Mouse (Mus musculus) embryo, embryonic 11 days (tissue): ENCODE measurements around the gene Thoc7.
"Not testable (repeated sequence)": the region's sequence is repeated elsewhere in the genome, so short reads cannot be mapped to it uniquely, and the experiment has no call there.

Experiments used
- DNase-seq: peaks from one replicate; pipeline ENCODE4 v3.0.0-alpha.2; 2015

Gene Thoc7

DNA sequence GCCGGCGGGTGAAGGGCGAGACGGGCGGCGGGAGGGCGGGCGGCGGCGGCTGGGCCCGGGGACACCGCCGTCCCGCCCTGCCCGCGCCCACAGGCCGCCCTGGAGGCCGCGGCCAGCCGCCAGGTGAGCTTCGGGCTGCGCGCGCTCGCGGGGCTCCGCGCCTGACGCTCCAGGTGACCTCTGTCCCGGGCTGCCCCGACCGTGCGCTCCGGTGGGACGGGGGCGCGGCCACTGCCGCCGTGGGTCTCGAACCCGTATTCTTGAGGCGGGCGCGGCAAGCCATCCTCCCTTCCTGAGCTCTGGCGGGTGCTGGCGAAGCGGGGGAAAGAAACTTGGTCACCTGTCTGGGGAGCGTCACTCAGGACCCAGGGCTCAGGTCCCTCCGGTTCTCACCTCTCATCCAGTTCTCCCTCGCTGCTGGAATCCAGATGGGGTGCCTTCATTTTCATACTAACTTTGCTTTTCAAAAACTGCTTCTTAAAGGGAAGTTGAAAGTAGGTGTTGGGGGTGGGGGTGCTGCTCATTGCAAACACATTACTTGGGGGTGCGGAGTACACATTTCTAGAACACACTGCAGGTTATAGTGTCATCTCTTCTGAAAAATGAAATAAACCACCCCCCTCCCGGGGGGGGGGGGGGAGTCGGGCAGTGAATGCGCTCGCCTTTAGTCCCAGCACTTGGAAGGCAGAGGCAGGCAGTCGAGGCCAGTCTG, at the start of gene Thoc7, which contains the start of gene Atxn7:
Gene Thoc7 (minus strand): TSS at position 452 of the 712 bp plus-strand sequence.
Gene Atxn7 (plus strand): TSS at position 40 of the 712 bp plus-strand sequence.
- DNase-seq, result peak; percentile 64

DNA sequence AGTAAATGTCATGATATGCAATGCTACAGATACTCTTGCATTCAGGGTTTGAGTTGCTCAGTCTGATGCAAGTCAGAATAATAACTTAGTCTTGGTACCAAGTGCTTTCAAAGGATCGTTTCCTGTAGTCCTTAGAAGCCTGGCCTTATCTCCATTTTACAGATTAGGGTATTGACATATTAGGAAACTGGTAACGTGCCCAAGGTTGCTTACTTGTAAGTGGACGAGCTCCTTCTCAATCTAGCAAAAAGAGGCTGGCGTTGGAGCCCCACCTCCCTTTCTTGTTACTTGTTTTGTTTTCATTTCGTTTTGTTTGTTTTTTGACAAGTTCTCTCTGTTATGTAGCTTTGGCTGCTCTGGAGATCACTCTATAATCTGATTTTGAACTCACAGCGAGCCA, 48.1 kb upstream of the Thoc7 start:
- no peak for DNase-seq

- DNase-seq, result no peak
Observed at GRCm38 (mm10) chr14:14002771-14003170, 41.1 kb upstream of the Thoc7 start.

DNA sequence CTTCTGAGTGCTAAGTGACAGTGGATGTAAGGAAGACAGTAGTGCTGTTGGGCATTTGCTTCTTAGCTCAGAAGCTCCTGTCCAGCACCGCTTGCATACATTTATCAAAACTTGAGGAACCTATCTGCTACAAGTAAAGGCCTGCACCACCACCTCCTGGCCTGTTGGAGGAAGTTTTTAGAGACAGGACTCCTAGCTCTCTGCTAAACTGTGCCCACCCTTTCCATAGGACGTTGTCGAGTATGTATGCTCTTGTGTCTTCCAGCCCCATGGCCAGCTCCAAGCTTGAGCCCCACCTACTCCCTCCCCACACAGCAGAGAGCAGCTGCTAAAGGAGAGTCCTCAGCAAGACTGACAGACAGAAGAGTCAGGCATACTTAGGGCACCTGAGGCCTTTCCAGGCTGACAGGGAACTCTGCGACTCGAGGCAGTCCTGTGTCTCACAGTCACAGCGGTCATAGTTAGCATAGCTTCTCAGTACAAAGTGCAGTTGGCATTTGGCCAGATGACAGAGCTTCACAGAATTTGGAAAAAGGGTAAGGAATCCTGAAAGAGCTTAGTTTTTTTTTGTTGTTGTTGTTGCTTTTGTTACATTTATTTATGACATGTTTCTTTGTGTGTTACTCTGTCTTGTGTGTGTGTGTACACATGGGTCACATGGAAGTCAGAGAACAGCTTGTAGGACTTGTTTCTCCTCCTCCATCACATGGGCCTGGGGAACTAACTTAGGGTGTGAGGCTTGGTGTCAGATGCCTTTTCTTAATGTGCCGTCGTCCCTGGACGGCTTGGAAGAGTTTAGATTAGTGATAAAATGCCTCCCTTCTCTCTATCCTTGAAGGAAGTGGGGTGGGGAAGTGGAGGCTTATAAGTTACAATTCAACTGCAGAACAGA, 33.8 kb upstream of the Thoc7 start:
- DNase-seq, result no peak

GRCm38 (mm10) chr14:13990741-13991140, 29.1 kb upstream of the Thoc7 start:
- no peak for DNase-seq

DNA sequence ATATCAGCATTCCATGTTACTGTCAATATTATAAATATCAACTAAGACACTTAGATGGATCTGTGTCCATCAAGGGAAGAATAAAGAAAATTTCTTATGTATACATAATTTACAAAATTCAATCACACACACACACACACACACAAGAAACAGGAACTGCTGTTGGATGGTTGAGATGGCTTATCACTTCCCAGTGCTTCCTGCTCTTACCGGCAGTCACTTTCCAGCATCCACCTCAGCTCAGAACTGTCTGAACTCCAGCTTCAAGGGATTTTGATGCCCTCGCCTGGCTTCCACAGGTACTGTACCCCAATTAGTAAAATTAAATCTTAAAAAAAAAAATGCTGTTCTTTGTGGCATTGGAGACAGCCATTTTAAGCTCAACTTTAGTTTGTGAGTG, 26.7 kb upstream of the Thoc7 start:
- DNase-seq, result no peak

DNA sequence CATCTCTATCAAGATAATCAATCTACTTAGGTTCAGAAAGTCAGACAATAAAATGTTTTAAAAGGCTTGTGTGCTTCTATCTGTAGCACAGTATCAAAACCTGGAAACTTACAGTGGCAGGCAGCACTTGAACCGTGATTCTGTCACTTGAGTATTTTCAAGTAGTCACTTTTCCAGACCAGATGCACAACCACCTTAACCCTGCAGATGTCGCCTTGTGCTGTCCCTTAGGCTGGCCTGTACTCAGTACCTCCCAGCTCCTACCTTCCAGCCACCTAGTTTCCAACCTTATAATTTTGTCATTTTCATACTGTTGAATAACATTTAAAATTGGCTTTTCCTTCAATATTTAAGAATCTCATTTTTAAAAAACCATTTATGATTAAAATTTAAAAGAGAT, 20.5 kb upstream of the Thoc7 start:
- peak; percentile 14 for DNase-seq

GRCm38 (mm10) chr14:13981286-13981685, 19.6 kb upstream of the Thoc7 start:
- no peak for DNase-seq

GRCm38 (mm10) chr14:13977498-13977897, 15.8 kb upstream of the Thoc7 start:
- no peak for DNase-seq

- DNase-seq, result no peak
Observed at GRCm38 (mm10) chr14:13971644-13972234, 10.1 kb upstream of the Thoc7 start.

DNA sequence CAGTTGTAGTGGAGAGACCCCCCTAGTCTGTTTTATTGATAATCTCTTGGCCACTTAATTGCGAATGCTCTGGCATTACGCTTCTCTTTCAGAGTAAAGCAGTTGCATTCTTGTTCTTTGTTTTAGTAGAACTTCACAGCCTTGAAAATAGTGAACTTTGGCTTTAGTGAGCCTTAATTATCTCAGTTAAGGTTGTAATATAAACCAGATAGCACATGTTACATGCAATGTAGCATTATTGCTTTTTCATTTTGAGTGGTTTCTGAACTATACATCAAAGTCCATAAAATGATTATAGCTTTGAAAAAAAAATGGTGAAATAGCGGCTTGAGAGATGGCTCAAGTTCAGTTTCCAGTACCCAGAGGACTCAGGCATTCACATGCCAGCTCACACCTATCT, 8.9 kb upstream of the Thoc7 start:
- no peak for DNase-seq

GRCm38 (mm10) chr14:13968476-13968875, 6.8 kb upstream of the Thoc7 start:
- DNase-seq, result no peak

DNA sequence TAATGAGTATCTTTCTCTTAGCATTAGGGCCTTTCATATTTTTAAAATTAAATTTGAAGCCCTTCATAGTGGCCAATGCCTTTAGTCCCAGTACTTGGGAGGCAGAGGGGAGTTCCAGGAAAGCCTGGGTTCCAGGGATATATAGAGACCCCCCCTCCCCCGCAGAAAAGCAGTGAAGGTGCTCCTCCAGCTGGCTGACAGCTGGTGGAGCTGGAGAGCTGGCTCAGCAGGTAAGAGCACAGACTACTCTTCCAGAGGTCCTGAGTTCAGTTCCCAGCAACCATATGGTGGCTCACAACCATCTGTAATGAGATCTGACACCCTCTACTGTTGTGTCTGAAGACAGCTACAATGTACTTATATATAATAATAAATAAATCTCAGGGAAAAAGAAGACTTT, 6.0 kb upstream of the Thoc7 start:
- no peak for DNase-seq

DNA sequence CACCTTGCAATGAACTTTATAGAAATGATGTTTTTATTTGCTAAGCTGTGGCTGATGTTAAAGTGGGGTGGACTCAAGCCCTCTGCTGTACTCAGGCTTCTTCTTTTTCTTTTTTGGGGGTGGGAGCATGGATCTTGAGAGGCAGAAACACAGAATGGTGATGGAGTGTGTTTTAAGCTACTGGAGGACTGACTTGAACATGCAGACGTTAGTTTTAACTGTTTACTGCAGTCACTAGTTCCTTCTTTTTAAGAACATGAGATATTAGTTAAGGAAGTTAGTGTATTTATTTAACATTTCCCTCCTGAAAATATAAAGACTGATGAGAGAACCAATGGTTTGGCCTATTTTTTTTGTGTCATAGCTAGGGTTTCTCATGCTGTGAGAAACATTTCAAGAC, 1.9 kb upstream of the Thoc7 start:
- DNase-seq, result no peak

DNA sequence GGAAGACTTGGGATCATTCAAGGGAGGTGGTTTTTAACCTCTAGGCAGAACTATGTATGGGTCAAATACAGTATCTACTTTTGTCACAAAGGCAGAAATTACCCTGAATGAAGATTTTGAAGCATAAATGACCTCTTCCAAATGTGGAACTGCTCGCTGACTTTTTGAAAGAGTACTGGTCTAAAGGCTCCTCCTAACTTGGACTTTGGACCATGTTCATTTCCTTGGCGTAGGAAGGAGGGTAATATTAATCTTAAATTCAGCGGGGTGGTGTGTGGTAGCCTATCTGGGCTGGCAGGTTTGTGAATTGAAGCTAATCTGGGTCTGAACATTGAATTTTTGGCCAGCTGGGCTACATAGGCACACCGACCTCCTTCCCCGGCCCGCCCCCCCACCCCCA, 824 bp upstream of the Thoc7 start:
- DNase-seq, result no peak

GRCm38 (mm10) chr14:13960482-13961325, 948 bp downstream of the Thoc7 start:
- peak; percentile 81 for DNase-seq

DNA sequence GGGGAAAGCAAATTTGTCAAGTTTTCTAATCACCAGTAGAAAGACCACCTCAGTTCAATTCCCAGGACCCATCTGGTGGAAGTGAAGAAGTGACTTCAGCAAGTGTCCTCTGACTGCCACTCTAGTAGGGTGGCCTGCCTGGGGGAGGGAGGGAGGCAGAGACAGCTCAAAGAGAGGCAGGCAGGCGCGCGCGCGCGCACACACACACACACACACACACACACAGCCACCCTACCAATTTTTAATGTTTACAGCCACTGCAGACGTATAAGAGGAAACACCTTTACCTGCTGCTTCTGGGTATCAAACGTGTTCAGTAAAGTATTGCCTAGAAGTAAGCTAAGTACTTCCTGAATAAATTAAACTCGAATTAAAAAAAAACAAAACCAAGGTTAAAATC, 1.6 kb downstream of the Thoc7 start:
- peak; percentile 60 for DNase-seq

DNA sequence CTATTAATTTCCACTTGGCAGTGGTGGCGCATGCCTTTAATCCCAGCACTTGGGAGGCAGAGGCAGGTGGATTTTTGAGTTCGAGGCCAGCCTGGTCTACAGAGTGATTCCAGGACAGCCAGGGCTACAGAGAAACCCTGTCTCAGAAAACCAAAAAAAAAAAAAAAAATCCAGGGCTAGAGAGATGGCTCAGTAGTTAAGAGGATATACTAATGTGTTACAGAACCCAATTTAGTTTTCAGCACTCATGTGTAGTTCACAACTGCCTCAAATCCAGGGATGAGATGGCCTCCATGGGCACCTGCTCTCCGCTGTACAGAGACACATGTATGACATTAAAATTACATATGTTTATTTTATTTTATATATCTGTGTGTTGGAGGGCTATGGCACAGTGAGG, 9.5 kb downstream of the Thoc7 start:
- DNase-seq, result not testable (repeated sequence)

GRCm38 (mm10) chr14:13950401-13950800, 11.3 kb downstream of the Thoc7 start:
- DNase-seq, result peak; percentile 60

GRCm38 (mm10) chr14:13948345-13948744, 13.3 kb downstream of the Thoc7 start:
- no peak for DNase-seq

DNA sequence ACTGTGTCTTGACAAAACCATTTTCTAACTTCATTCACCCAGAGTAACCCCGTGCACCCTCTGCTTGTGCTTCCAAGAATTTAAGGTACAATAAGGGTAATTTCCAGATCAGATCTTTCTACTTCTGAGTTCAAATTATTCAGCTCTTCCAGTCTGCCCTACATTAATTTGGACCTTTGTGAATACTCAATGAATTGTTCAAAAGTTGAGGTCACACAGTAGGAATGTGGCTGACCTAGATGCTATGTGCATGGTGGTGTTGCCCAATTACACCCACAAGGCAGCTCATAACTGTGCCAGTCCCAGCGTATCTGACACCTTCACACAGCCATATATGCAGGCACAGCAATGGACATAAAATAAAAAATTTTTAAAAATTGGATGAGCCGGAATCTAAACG, 17.0 kb downstream of the Thoc7 start:
- DNase-seq, result no peak

GRCm38 (mm10) chr14:13934052-13934371, 27.6 kb downstream of the Thoc7 start:
- DNase-seq, result no peak
